Mouse (Mus musculus): Measurements from ENCODE around the gene Pdilt. TPM values are rescaled to one million over a fixed set of nuclear protein-coding genes. Genes with fewer than 3 reads are reported as not detected.
"Not testable (repeated sequence)": the region's sequence is repeated elsewhere in the genome, so short reads cannot be mapped to it uniquely, and the experiment has no call there.

Gene Pdilt
- not detected in 2 replicates for polyA plus RNA-seq (2015; fragmentation: Nextera tagmentation; extraction: Ambion mirVana)

- Histone ChIP-seq H3K4me1 (ENCODE audit: insufficient read depth, low read depth, low read length) (no peaks in the 10 kb centered on the region), H3K4me2 (replicated peaks; ENCODE audit: low read depth, low read length) (no peak within 1 kb of the TSS), H3K27ac (ENCODE audit: low read length) (no peak within 1 kb of the TSS), H3K36me3 (ENCODE audit: insufficient read depth, low read length) (no peaks in the 10 kb centered on the region), H3K9me3 (ENCODE audit: low read length) (no peaks in the 10 kb centered on the region), H3K4me3 (ENCODE audit: low read depth, low read length) (no peak within 1 kb of the TSS), H3K9ac (replicated peaks; ENCODE audit: low read depth) (no peak within 1 kb of the TSS), H3K27me3 (replicated peaks; ENCODE audit: insufficient read depth, low read length) (no peaks in the 10 kb centered on the region)
- DNase-seq (ENCODE audit: low spot score) (no peak), ATAC-seq (no peak)
- WGBS = 52% methylated on average over 4 of the region's 4 CpGs
- TF ChIP-seq CTCF (IDR thresholded peaks at IDR 0.05) (no peak), EP300 (IDR thresholded peaks at IDR 0.05) (no peak)
Observed at GRCm38 (mm10) chr7:119523389-119523788, at the start of gene Pdilt. TSS of gene Pdilt (minus strand) at chr7:119523489.

GRCm38 (mm10) chr7:119562476-119562875 is 39.2 kb upstream of the Pdilt start:
- WGBS = 80% methylated on average over 2 of the region's 2 CpGs
- ATAC-seq; H3K9ac ChIP-seq (replicated peaks; ENCODE audit: low read depth): not testable (repeated sequence)

GRCm38 (mm10) chr7:119561441-119561840 is 38.2 kb upstream of the Pdilt start:
- no peaks in the 10 kb centered on the region for H3K27me3 ChIP-seq (replicated peaks; ENCODE audit: insufficient read depth, low read length)
- 43% methylated on average over 4 of the region's 4 CpGs for WGBS

More at GRCm38 (mm10) chr7:119562476-119562875, 39.2 kb upstream of the Pdilt start:
- H3K9me3 ChIP-seq (ENCODE audit: low read length); H3K36me3 ChIP-seq (ENCODE audit: insufficient read depth, low read length); H3K4me1 ChIP-seq (ENCODE audit: insufficient read depth, low read depth, low read length); DNase-seq (ENCODE audit: low spot score); H3K4me3 ChIP-seq (ENCODE audit: low read depth, low read length); H3K27ac ChIP-seq (ENCODE audit: low read length); H3K4me2 ChIP-seq (replicated peaks; ENCODE audit: low read depth, low read length); H3K27me3 ChIP-seq (replicated peaks; ENCODE audit: insufficient read depth, low read length): not testable (repeated sequence)

GRCm38 (mm10) chr7:119560452-119560835 is 37.2 kb upstream of the Pdilt start:
- no peaks in the 10 kb centered on the region for H3K4me1 ChIP-seq (ENCODE audit: insufficient read depth, low read depth, low read length)
- no peaks in the 10 kb centered on the region for H3K36me3 ChIP-seq (ENCODE audit: insufficient read depth, low read length)
- 75% methylated on average over 3 of the region's 3 CpGs for whole genome bisulfite sequencing
- no peak overlapping the region for H3K4me2 ChIP-seq (replicated peaks; ENCODE audit: low read depth, low read length)
- no peaks in the 10 kb centered on the region for H3K9me3 ChIP-seq (ENCODE audit: low read length)
- no peak for DNase-seq (ENCODE audit: low spot score)
- no peak overlapping the region for H3K27ac ChIP-seq (ENCODE audit: low read length)
- H3K9ac ChIP-seq (replicated peaks; ENCODE audit: low read depth) = no peak overlapping the region
- TF ChIP-seq EP300 (IDR thresholded peaks at IDR 0.05) (no peak), CTCF (IDR thresholded peaks at IDR 0.05) (no peak)
- H3K4me3 ChIP-seq (ENCODE audit: low read depth, low read length) = no peak overlapping the region
- ATAC-seq = no peak
- no peaks in the 10 kb centered on the region for H3K27me3 ChIP-seq (replicated peaks; ENCODE audit: insufficient read depth, low read length)

More at GRCm38 (mm10) chr7:119561441-119561840, 38.2 kb upstream of the Pdilt start:
- no peak overlapping the region for H3K9ac ChIP-seq (replicated peaks; ENCODE audit: low read depth)
- no peak overlapping the region for H3K4me3 ChIP-seq (ENCODE audit: low read depth, low read length)
- ATAC-seq (no peak), DNase-seq (ENCODE audit: low spot score) (no peak)
- no peaks in the 10 kb centered on the region for H3K36me3 ChIP-seq (ENCODE audit: insufficient read depth, low read length)
- no peak overlapping the region for H3K4me2 ChIP-seq (replicated peaks; ENCODE audit: low read depth, low read length)
- H3K27ac ChIP-seq (ENCODE audit: low read length) = no peak overlapping the region
- H3K4me1 ChIP-seq (ENCODE audit: insufficient read depth, low read depth, low read length) = no peaks in the 10 kb centered on the region
- no peaks in the 10 kb centered on the region for H3K9me3 ChIP-seq (ENCODE audit: low read length)
- TF ChIP-seq EP300 (IDR thresholded peaks at IDR 0.05) = no peak
- TF ChIP-seq CTCF (IDR thresholded peaks at IDR 0.05) = no peak

- Histone ChIP-seq H3K4me3 (ENCODE audit: low read depth, low read length) (no peak overlapping the region), H3K27ac (ENCODE audit: low read length) (no peak overlapping the region), H3K36me3 (ENCODE audit: insufficient read depth, low read length) (no peaks in the 10 kb centered on the region), H3K27me3 (replicated peaks; ENCODE audit: insufficient read depth, low read length) (no peaks in the 10 kb centered on the region), H3K9ac (replicated peaks; ENCODE audit: low read depth) (no peak overlapping the region), H3K9me3 (ENCODE audit: low read length) (no peaks in the 10 kb centered on the region), H3K4me1 (ENCODE audit: insufficient read depth, low read depth, low read length) (no peaks in the 10 kb centered on the region), H3K4me2 (replicated peaks; ENCODE audit: low read depth, low read length) (no peak overlapping the region)
- TF ChIP-seq EP300 (IDR thresholded peaks at IDR 0.05) (no peak), CTCF (IDR thresholded peaks at IDR 0.05) (no peak)
- DNase-seq (ENCODE audit: low spot score) = no peak
- ATAC-seq = no peak
- WGBS = 66% methylated on average over 3 of the region's 3 CpGs
Observed at GRCm38 (mm10) chr7:119559789-119560451, 36.6 kb upstream of the Pdilt start.

GRCm38 (mm10) chr7:119554040-119554439 is 30.8 kb upstream of the Pdilt start, which contains the start of gene Acsm2:
TSS of gene Acsm2 (plus strand) at chr7:119554340.
- no peak within 1 kb of the TSS for H3K9ac ChIP-seq (replicated peaks; ENCODE audit: low read depth)
- no peak within 1 kb of the TSS for H3K4me3 ChIP-seq (ENCODE audit: low read depth, low read length)
- DNase-seq (ENCODE audit: low spot score) (no peak), ATAC-seq (no peak)
- TF ChIP-seq EP300 (IDR thresholded peaks at IDR 0.05) = no peak
- TF ChIP-seq CTCF (IDR thresholded peaks at IDR 0.05) = no peak
- WGBS = 60% methylated on average over 1 of the region's 1 CpGs
- no peaks in the 10 kb centered on the region for H3K4me1 ChIP-seq (ENCODE audit: insufficient read depth, low read depth, low read length)
- no peaks in the 10 kb centered on the region for H3K9me3 ChIP-seq (ENCODE audit: low read length)
- no peaks in the 10 kb centered on the region for H3K36me3 ChIP-seq (ENCODE audit: insufficient read depth, low read length)
- H3K27me3 ChIP-seq (replicated peaks; ENCODE audit: insufficient read depth, low read length) = no peaks in the 10 kb centered on the region
- no peak within 1 kb of the TSS for H3K4me2 ChIP-seq (replicated peaks; ENCODE audit: low read depth, low read length)
- no peak within 1 kb of the TSS for H3K27ac ChIP-seq (ENCODE audit: low read length)

Measured in lung, postnatal 0 days (tissue).